Mouse (Mus musculus) midbrain, embryonic 14.5 days (tissue): ENCODE data around the gene Dtd1. TPM values are rescaled to one million over a fixed set of nuclear protein-coding genes. Genes with fewer than 3 reads are reported as not detected.

Source experiments
- ATAC-seq: fragments of 200-750 bp; cut with Nextera tagmentation; 2 replicates; pipeline ENCODE4 v1.8.0; 2017; ENCODE audit warnings: moderate number of reproducible peaks, moderate library complexity; ENCODE audit not compliant: low FRiP score, low TSS enrichment
- DNase-seq: peaks from one replicate; pipeline ENCODE4 v3.0.0-alpha.2; 2015
- H3K27ac ChIP-seq: fragments of 300-500 bp; sonication (generic); replicated peaks from 2 replicates; pipeline ENCODE4 v1.5.1; 2014; ENCODE audit warnings: mild to moderate bottlenecking, low read depth, low read length, moderate library complexity
- H3K27me3 ChIP-seq: fragments of 300-500 bp; sonication (generic); 2 replicates; pipeline ENCODE4 v1.6.1; 2014; ENCODE audit warnings: low read length, control low read depth, mixed read lengths; ENCODE audit not compliant: control insufficient read depth, insufficient read depth
- H3K36me3 ChIP-seq: fragments of 300-500 bp; sonication (generic); 2 replicates; pipeline ENCODE4 v1.6.1; 2014; ENCODE audit warnings: low read length, control low read depth; ENCODE audit not compliant: control insufficient read depth, insufficient read depth
- H3K4me1 ChIP-seq: fragments of 300-500 bp; sonication (generic); 2 replicates; pipeline ENCODE4 v1.6.1; 2014; ENCODE audit warnings: mild to moderate bottlenecking, antibody characterized with exemption, low read length, control low read depth; ENCODE audit not compliant: control insufficient read depth, insufficient read depth
- H3K4me2 ChIP-seq: fragments of 300-500 bp; sonication (generic); 2 replicates; pipeline ENCODE4 v1.6.1; 2014; ENCODE audit warnings: mild to moderate bottlenecking, low read length, moderate library complexity
- H3K4me3 ChIP-seq: fragments of 300-500 bp; sonication (generic); replicated peaks from 2 replicates; pipeline ENCODE4 v1.5.1; 2014; ENCODE audit warnings: low read depth, low read length
- H3K9ac ChIP-seq: fragments of 300-500 bp; sonication (generic); replicated peaks from 2 replicates; pipeline ENCODE4 v1.6.1; 2014; ENCODE audit warnings: mild to moderate bottlenecking, low read length, moderate library complexity
- H3K9me3 ChIP-seq: fragments of 300-500 bp; sonication (generic); 2 replicates; pipeline ENCODE4 v1.6.1; 2016; ENCODE audit warnings: low read length, control low read depth, mixed read lengths; ENCODE audit not compliant: control insufficient read depth
- WGBS: fragments of 180-500 bp; shearing (Covaris S2); extraction: QIAGEN DNeasy Blood & Tissue Kit; methylation state at CpG from one replicate; pipeline ENCODE4 v1.1.7; 2014; 5-methylcytosine and 5-hydroxymethylcytosine counted together
- polyA plus RNA-seq: library from polyadenylated mRNA; unstranded; fragments of >200 nt; fragmentation: Nextera tagmentation; extraction: Ambion mirVana; gene quantifications from 2 replicates; pipeline ENCODE4 v1.2.1, GENCODE M21; 2014

The Dtd1 gene
- polyA plus RNA-seq, 1 experiment from 2014 or later = 118 TPM

DNA sequence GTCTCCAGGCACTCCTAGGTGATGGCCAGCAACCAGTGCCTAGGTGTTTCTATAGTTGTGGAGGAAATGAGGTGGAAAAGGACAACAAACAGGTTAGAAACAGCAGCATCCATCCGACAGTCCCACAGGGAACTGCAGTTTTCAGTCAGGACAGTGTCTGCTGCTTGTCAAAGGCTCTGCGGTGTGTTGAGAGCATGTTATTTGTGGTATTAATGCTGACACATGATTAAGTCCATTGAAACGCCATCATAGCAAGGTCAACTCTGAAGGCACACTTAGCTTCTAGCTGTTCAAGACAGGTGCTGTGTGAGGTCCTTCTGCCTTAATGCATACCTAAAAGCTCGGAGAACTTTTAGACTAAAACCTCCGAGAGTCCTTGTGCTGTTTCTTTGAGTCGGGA is 161.0 kb downstream of the Dtd1 start:
- Histone ChIP-seq H3K27ac (no peak overlapping the region), H3K36me3 (no peaks in the 10 kb centered on the region), H3K4me3 (no peak overlapping the region), H3K4me1 (no peaks in the 10 kb centered on the region), H3K4me2 (no peak overlapping the region), H3K9ac (no peak overlapping the region), H3K27me3 (no peaks in the 10 kb centered on the region), H3K9me3 (no peaks in the 10 kb centered on the region)
- DNase-seq (no peak), ATAC-seq (no peak)
- WGBS = 97% methylated on average over 6 of the region's 6 CpGs

DNA sequence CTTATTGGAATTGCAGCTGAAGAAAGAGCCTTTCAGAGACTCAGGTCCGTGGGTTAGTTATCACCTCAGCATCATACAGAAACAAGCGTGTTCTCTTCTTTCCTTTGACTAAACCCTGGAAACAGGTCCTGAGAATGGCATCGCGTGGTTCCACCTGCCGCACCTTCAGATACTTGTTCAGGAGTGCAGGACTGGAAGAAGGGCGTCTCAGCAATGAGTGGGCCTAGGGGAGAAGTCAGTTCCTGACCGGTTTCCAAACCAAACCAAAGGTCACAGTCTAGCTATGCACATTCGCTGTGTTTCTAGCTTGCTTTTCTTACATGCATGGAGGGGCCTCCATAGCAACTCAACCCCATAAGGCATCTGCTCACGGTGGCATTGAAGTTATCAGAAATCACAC is 164.0 kb downstream of the Dtd1 start:
- H3K9me3 ChIP-seq = peaks cover 2% of the 10 kb centered on the region; the same call in 1 of the 2 replicates
- no peaks in the 10 kb centered on the region for H3K27me3 ChIP-seq
- no peaks in the 10 kb centered on the region for H3K36me3 ChIP-seq
- ATAC-seq (peak; percentile 46; the same call in 1 of the 2 replicates), DNase-seq (no peak)
- H3K4me2 ChIP-seq = no peak overlapping the region
- no peak overlapping the region for H3K27ac ChIP-seq
- H3K4me1 ChIP-seq = no peaks in the 10 kb centered on the region; the same call in 1 of the 2 replicates
- no peak overlapping the region for H3K9ac ChIP-seq
- H3K4me3 ChIP-seq = no peak overlapping the region
- WGBS = 69% methylated on average over 9 of the region's 9 CpGs

DNA sequence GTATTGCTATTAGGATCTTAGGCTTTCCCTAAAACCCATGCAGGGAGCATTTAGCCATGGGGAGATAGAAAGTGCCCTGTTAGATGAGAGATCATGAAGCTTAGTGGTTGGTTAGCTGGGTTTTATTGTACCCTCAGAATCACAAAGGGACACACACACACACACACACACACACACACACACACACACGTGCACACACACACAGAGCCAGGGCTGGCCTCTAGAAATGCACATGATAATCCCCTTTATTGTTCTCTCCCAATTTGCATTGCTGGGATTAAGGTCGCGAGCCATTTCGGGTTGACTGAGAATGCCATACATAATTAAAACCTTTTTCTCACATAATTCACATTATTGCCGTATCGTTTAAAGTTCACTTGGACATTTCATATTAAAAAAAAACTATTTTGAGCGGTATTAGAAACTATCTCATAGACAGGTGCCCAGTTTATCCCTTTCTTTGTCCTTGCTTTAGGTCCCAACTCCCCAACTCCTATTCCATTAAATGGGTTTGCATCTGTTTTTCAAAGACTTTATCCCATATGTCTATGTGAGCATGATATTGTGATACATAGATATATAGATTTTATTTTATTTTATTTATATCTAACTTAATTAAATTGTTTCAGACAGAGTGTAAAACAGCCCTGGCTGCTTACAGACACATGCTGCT is 164.6 kb downstream of the Dtd1 start:
- peak; percentile 62 for DNase-seq
- no peaks in the 10 kb centered on the region for H3K27me3 ChIP-seq
- no peak overlapping the region for H3K4me2 ChIP-seq
- WGBS = 15% methylated on average over 7 of the region's 7 CpGs
- peak; percentile 71; the same call in 1 of the 2 replicates for ATAC-seq
- H3K27ac ChIP-seq = no peak overlapping the region
- H3K4me3 ChIP-seq = no peak overlapping the region
- no peak overlapping the region for H3K9ac ChIP-seq
- peaks cover 2% of the 10 kb centered on the region; the same call in 1 of the 2 replicates for H3K9me3 ChIP-seq
- H3K36me3 ChIP-seq = no peaks in the 10 kb centered on the region
- H3K4me1 ChIP-seq = no peaks in the 10 kb centered on the region; the same call in 1 of the 2 replicates

GRCm38 (mm10) chr2:144765219-144765618 is 165.5 kb downstream of the Dtd1 start:
- ATAC-seq = no peak
- 90% methylated on average over 5 of the region's 5 CpGs for WGBS
- H3K9me3 ChIP-seq = peaks cover 2% of the 10 kb centered on the region; the same call in 1 of the 2 replicates
- H3K4me2 ChIP-seq = no peak overlapping the region
- no peak overlapping the region for H3K27ac ChIP-seq
- H3K9ac ChIP-seq = no peak overlapping the region
- no peaks in the 10 kb centered on the region for H3K36me3 ChIP-seq
- DNase-seq = no peak
- H3K4me3 ChIP-seq = no peak overlapping the region
- H3K4me1 ChIP-seq = no peaks in the 10 kb centered on the region; the same call in 1 of the 2 replicates
- no peaks in the 10 kb centered on the region for H3K27me3 ChIP-seq

GRCm38 (mm10) chr2:144768375-144769117 is 168.8 kb downstream of the Dtd1 start:
- H3K36me3 ChIP-seq = no peaks in the 10 kb centered on the region
- no peak overlapping the region for H3K4me2 ChIP-seq
- DNase-seq (no peak), ATAC-seq (no peak)
- H3K27ac ChIP-seq = no peak overlapping the region; the same call in 1 of the 2 replicates
- no peaks in the 10 kb centered on the region; the same call in 1 of the 2 replicates for H3K4me1 ChIP-seq
- H3K27me3 ChIP-seq = no peaks in the 10 kb centered on the region
- 59% methylated on average over 3 of the region's 3 CpGs for WGBS
- no peak overlapping the region for H3K9ac ChIP-seq
- peaks cover 2% of the 10 kb centered on the region; the same call in 1 of the 2 replicates for H3K9me3 ChIP-seq
- H3K4me3 ChIP-seq = no peak overlapping the region

DNA sequence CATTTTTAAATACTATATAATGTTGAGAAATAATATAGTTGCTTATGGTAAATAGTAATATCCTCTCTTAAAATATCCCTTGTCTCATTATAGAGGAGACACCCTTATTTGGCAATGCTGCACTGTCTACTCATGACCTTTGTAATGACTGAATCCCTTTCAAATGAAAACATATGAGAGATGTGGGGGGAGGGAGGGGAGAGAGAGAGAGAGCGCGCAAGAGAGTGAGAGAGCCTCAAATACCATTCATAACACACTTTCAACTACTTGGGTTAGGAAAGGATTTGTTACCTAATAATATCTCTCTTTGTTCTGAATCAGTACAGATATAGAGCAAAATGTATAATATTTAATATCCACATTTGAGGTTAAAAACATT is 169.4 kb downstream of the Dtd1 start:
- Histone ChIP-seq H3K36me3 (no peaks in the 10 kb centered on the region), H3K27ac (no peak overlapping the region; the same call in 1 of the 2 replicates), H3K4me1 (no peaks in the 10 kb centered on the region; the same call in 1 of the 2 replicates), H3K9ac (no peak overlapping the region), H3K4me2 (no peak overlapping the region), H3K4me3 (no peak overlapping the region), H3K9me3 (peaks cover 2% of the 10 kb centered on the region; the same call in 1 of the 2 replicates), H3K27me3 (no peaks in the 10 kb centered on the region)
- WGBS = 56% methylated on average over 2 of the region's 2 CpGs
- DNase-seq = no peak
- peak; percentile 32; the same call in 1 of the 2 replicates for ATAC-seq

DNA sequence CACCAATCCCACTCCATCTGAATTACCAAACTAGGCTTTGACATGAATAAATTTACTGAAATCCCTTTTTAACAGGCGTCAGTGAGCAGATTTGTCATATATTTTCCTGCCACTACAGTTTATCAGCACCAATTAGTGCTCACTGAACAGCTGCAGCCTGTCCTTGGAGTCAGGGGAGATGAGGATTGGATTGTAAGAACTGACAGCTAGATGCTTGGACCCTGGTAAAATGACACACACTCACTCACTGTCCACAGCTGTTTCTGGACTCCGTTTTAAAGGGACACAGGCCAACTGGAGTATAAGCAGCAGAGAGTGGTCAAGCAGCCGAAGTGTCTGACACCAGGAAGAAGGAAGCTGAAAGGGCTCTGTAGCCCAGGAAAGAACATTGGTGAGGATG is 169.9 kb downstream of the Dtd1 start:
- peak; percentile 34 for DNase-seq
- peak; percentile 57; the same call in 1 of the 2 replicates for ATAC-seq
- H3K9me3 ChIP-seq = peaks cover 2% of the 10 kb centered on the region; the same call in 1 of the 2 replicates
- H3K36me3 ChIP-seq = no peaks in the 10 kb centered on the region
- no peak overlapping the region for H3K4me2 ChIP-seq
- 50% methylated on average over 3 of the region's 3 CpGs for WGBS
- no peak overlapping the region for H3K9ac ChIP-seq
- H3K27me3 ChIP-seq = no peaks in the 10 kb centered on the region
- H3K4me1 ChIP-seq = no peaks in the 10 kb centered on the region; the same call in 1 of the 2 replicates
- no peak overlapping the region for H3K4me3 ChIP-seq
- H3K27ac ChIP-seq = peak overlapping the region; percentile 33; the same call in 1 of the 2 replicates

DNA sequence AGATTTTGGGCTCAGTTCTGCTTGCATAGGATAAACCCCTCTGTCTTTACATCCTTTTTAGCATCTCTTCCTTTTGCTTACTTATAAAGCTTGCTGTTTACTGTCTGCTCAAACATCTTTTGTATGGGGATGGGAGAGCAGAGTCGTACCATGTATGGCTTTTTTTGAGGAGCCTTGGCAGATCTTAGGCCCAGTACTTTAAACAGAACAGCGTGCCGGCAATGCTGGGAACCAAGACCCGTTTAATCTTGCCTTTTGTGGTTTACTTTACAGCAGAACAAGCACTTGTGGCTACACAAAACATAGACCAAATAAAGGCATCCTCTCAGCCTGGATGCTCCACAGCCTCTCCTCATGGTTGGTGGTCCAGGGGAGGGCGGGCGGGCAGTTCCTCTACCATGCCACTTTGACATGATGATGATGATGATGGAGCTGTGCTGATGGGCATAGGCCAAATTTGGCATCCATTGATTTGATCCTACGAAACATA is 170.8 kb downstream of the Dtd1 start:
- H3K36me3 ChIP-seq = no peaks in the 10 kb centered on the region
- no peak overlapping the region for H3K4me2 ChIP-seq
- no peaks in the 10 kb centered on the region for H3K27me3 ChIP-seq
- no peak overlapping the region for H3K9ac ChIP-seq
- peaks cover 2% of the 10 kb centered on the region; the same call in 1 of the 2 replicates for H3K9me3 ChIP-seq
- H3K27ac ChIP-seq = no peak overlapping the region
- DNase-seq (no peak), ATAC-seq (no peak)
- H3K4me1 ChIP-seq = no peaks in the 10 kb centered on the region; the same call in 1 of the 2 replicates
- WGBS = 85% methylated on average over 7 of the region's 7 CpGs
- H3K4me3 ChIP-seq = no peak overlapping the region
